Mouse (Mus musculus): ENCODE measurements around the gene Snx29. TPM values are rescaled to one million over a fixed set of nuclear protein-coding genes. Genes with fewer than 3 reads are reported as not detected.
A peak's percentile ranks its signal among the peaks of the same experiment; 100 is the strongest.

Gene Snx29
- polyA plus RNA-seq, 1 experiment, result 16.0 TPM

- no peak for DNase-seq (ENCODE audit: low read depth)
- TF ChIP-seq POLR2A (IDR thresholded peaks at IDR 0.05; ENCODE audit: borderline replicate concordance, extremely low read depth, insufficient read depth, insufficient read length, poor library complexity, severe bottlenecking) (no peak), CTCF (IDR thresholded peaks at IDR 0.05; ENCODE audit: borderline replicate concordance, extremely low read depth, insufficient read depth, insufficient read length) (no peak)
These were observed 313.6 kb downstream of the Snx29 start for GRCm38 (mm10) chr16:11636196-11636733.

GRCm38 (mm10) chr16:11636902-11637301, 314.2 kb downstream of the Snx29 start:
- TF ChIP-seq CTCF (IDR thresholded peaks at IDR 0.05; ENCODE audit: borderline replicate concordance, extremely low read depth, insufficient read depth, insufficient read length) (no peak), POLR2A (IDR thresholded peaks at IDR 0.05; ENCODE audit: borderline replicate concordance, extremely low read depth, insufficient read depth, insufficient read length, poor library complexity, severe bottlenecking) (no peak)
- DNase-seq (ENCODE audit: low read depth), result peak; percentile 39

GRCm38 (mm10) chr16:11637794-11638193, 315.1 kb downstream of the Snx29 start:
- no peak for TF ChIP-seq POLR2A (IDR thresholded peaks at IDR 0.05; ENCODE audit: borderline replicate concordance, extremely low read depth, insufficient read depth, insufficient read length, poor library complexity, severe bottlenecking)
- no peak for TF ChIP-seq CTCF (IDR thresholded peaks at IDR 0.05; ENCODE audit: borderline replicate concordance, extremely low read depth, insufficient read depth, insufficient read length)
- no peak for DNase-seq (ENCODE audit: low read depth)

GRCm38 (mm10) chr16:11638739-11639138, 316.0 kb downstream of the Snx29 start:
- no peak for TF ChIP-seq CTCF (IDR thresholded peaks at IDR 0.05; ENCODE audit: borderline replicate concordance, extremely low read depth, insufficient read depth, insufficient read length)
- no peak for TF ChIP-seq POLR2A (IDR thresholded peaks at IDR 0.05; ENCODE audit: borderline replicate concordance, extremely low read depth, insufficient read depth, insufficient read length, poor library complexity, severe bottlenecking)
- no peak for DNase-seq (ENCODE audit: low read depth)

GRCm38 (mm10) chr16:11639936-11640335, 317.2 kb downstream of the Snx29 start:
- no peak for TF ChIP-seq POLR2A (IDR thresholded peaks at IDR 0.05; ENCODE audit: borderline replicate concordance, extremely low read depth, insufficient read depth, insufficient read length, poor library complexity, severe bottlenecking)
- TF ChIP-seq CTCF (IDR thresholded peaks at IDR 0.05; ENCODE audit: borderline replicate concordance, extremely low read depth, insufficient read depth, insufficient read length), result no peak
- peak; percentile 66 for DNase-seq (ENCODE audit: low read depth)

- peak; percentile 38 for DNase-seq (ENCODE audit: low read depth)
- TF ChIP-seq POLR2A (IDR thresholded peaks at IDR 0.05; ENCODE audit: borderline replicate concordance, extremely low read depth, insufficient read depth, insufficient read length, poor library complexity, severe bottlenecking) (no peak), CTCF (IDR thresholded peaks at IDR 0.05; ENCODE audit: borderline replicate concordance, extremely low read depth, insufficient read depth, insufficient read length) (no peak)
These were observed 320.9 kb downstream of the Snx29 start for GRCm38 (mm10) chr16:11643603-11644002.

- DNase-seq (ENCODE audit: low read depth), result no peak
- TF ChIP-seq POLR2A (IDR thresholded peaks at IDR 0.05; ENCODE audit: borderline replicate concordance, extremely low read depth, insufficient read depth, insufficient read length, poor library complexity, severe bottlenecking) (no peak), CTCF (IDR thresholded peaks at IDR 0.05; ENCODE audit: borderline replicate concordance, extremely low read depth, insufficient read depth, insufficient read length) (no peak)
These were observed 321.7 kb downstream of the Snx29 start for GRCm38 (mm10) chr16:11644399-11644798.

- DNase-seq (ENCODE audit: low read depth), result no peak
- TF ChIP-seq POLR2A (IDR thresholded peaks at IDR 0.05; ENCODE audit: borderline replicate concordance, extremely low read depth, insufficient read depth, insufficient read length, poor library complexity, severe bottlenecking) (no peak), CTCF (IDR thresholded peaks at IDR 0.05; ENCODE audit: borderline replicate concordance, extremely low read depth, insufficient read depth, insufficient read length) (no peak)
These were observed 323.0 kb downstream of the Snx29 start for GRCm38 (mm10) chr16:11645668-11646067.

- TF ChIP-seq CTCF (IDR thresholded peaks at IDR 0.05; ENCODE audit: borderline replicate concordance, extremely low read depth, insufficient read depth, insufficient read length) (no peak), POLR2A (IDR thresholded peaks at IDR 0.05; ENCODE audit: borderline replicate concordance, extremely low read depth, insufficient read depth, insufficient read length, poor library complexity, severe bottlenecking) (no peak)
- no peak for DNase-seq (ENCODE audit: low read depth)
These were observed 324.1 kb downstream of the Snx29 start for GRCm38 (mm10) chr16:11646745-11647289.

GRCm38 (mm10) chr16:11648169-11648688, 325.5 kb downstream of the Snx29 start:
- TF ChIP-seq CTCF (IDR thresholded peaks at IDR 0.05; ENCODE audit: borderline replicate concordance, extremely low read depth, insufficient read depth, insufficient read length) (no peak), POLR2A (IDR thresholded peaks at IDR 0.05; ENCODE audit: borderline replicate concordance, extremely low read depth, insufficient read depth, insufficient read length, poor library complexity, severe bottlenecking) (no peak)
- DNase-seq (ENCODE audit: low read depth), result no peak

- TF ChIP-seq POLR2A (IDR thresholded peaks at IDR 0.05; ENCODE audit: borderline replicate concordance, extremely low read depth, insufficient read depth, insufficient read length, poor library complexity, severe bottlenecking) (no peak), CTCF (IDR thresholded peaks at IDR 0.05; ENCODE audit: borderline replicate concordance, extremely low read depth, insufficient read depth, insufficient read length) (no peak)
- DNase-seq (ENCODE audit: low read depth), result no peak
These were observed 330.1 kb downstream of the Snx29 start for GRCm38 (mm10) chr16:11652686-11653366.
